Mouse (Mus musculus) thymus, postnatal 10 days (tissue): ENCODE results near the gene Sspn.

Experiments used
- DNase-seq, 2 experiments: peaks; one replicate each; pipeline ENCODE4 v3.0.0; 2021; ENCODE audit warnings: low spot score in 2 of 2

Sspn gene

GRCm38 (mm10) chr6:145934001-145934696, 2.7 kb downstream of the Sspn start:
- DNase-seq = no peak

DNA sequence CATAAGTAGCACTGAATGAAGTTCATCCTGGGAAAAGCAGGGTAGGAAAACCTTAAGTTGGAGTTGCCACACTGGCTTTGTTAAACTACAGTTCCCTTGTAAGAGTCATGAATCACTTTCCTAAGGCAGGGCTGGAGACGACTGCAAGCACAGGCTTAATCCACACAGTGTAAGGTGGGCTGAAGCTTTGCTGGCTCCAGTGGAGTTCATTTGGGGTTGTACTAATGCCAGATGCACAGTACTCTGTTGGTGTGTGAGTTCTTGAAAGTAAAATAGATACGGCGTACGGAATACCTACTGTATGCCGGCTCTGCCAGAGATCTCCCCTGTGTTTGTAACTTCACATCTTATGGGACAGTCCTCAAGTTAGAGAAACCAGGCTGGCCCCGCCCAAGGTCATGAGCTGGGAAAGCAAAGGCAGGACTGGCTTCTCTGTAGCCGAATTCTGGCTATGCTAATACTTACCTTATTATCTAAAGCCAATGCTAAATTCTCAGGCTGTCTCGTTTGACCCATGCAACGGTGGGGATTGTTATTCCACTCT, 3.3 kb downstream of the Sspn start:
- DNase-seq = no peak

- no peak for DNase-seq
Observed at GRCm38 (mm10) chr6:145935912-145936311, 4.5 kb downstream of the Sspn start.

DNA sequence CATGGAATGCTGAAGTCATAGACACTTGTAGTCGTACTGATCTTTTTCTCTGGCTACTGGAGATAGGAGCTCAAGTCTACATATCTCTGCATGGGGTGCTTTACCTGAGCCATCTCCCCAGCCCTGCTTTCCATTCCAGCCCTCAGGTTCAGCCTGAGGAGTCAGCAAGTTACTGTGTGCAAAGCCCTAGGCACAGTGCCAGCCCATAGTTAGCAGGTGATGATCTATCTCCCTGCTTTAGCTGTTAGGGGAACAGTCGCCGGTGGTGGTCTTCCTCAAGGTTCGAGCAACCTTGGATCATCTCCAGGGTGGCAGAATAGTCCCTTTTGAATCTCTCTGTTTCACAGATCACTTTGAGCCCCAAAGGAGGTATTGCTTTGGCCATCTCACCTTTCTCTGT, 5.1 kb downstream of the Sspn start:
- DNase-seq = no peak

DNA sequence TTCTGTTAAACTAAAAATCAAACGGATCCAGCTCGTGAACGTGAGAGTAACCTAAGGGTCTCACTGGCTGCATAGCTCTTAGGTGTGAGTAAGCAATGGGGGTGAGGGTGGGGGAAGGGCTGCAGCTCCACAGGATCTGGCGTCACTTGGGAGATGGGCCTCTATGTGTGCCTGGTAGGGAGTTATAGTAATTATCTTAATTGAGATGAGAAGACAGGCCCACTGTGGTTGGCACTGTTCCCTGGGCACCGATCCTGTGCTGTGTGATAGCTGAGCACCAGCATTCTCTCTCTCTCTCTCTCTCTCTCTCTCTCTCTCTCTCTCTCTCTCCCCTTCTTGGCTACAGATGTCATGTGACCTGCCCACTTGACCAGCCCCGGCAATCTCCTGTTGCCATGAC, 9.4 kb downstream of the Sspn start:
- no peak for DNase-seq

- DNase-seq = no peak
Observed at GRCm38 (mm10) chr6:145942263-145942966, 11.0 kb downstream of the Sspn start.

DNA sequence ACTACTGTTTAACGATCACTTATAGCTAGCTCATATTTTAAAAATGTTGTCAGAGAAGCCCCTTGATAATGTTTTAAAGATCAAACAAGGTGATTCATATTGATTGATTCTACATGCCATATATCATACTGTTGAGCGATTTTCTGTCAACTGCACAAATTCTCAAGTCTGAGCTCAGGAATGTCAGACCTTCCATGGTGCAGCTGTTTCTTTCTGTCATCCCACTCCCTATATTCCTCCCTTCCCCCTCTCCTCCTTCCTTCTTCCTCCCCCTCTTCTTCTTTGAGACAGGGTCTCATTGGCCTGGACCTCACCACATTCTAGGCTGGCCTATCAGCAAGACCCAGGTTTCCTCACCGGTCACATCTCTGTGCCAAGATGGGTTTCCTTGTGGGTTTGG, 12.0 kb downstream of the Sspn start:
- no peak for DNase-seq

- DNase-seq = no peak
Observed at GRCm38 (mm10) chr6:145945700-145946344, 14.4 kb downstream of the Sspn start.

DNA sequence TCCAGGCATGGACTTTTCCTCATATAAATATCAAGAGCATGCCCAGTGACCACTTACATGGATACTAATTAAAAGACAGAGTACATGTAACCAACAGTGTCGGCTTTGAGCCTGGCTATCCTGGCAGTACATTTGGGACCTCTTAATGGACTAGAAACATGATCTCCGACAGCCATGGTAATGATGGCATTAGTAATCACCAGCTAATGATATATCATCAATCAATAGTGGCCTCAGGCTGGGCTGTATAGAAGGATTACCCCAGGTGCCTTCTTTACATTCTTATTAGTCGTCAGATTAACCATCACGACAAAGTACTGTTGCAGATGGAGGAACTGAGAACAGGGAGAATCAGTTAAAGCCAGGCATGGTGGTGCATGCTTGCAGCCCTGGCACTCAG, 17.6 kb downstream of the Sspn start:
- DNase-seq = no peak

DNA sequence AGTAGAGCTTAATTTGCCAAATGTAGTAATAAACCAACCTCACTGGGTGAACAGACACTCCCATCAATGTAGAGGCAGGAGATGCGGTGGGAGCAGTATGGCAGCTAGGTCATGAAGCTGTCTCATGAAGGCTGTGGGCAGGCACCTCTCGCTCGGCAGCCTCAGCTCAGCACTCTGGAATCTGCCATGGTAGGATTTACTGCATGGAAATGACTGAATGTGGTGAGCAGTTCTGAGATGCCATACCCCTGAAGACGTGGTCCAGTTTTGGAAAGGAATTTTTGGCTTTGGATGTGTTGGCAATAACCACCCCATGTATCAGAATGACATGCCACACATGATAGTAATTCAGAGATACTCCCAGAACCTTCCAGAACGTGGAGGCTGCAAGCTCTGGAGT, 19.2 kb downstream of the Sspn start:
- DNase-seq = no peak

DNA sequence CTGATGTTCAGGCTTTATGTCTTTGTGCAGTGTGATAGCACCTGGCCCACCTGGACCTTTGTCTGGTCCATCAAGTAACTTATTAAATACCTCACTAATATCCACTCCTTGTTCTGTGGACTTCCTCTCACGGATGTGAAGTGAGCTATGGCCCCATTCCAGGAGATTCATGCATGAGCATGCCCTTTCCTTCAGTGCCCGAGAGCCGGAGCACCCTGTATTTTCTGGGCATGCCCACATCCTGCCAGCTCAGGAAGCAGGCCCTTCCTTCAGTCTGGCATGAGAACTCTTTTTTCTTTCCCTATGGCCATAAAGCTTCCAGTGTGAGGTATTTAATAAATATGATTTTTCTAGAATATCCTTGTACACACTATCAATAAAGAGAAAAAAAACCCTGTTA, 21.2 kb downstream of the Sspn start:
- no peak for DNase-seq

DNA sequence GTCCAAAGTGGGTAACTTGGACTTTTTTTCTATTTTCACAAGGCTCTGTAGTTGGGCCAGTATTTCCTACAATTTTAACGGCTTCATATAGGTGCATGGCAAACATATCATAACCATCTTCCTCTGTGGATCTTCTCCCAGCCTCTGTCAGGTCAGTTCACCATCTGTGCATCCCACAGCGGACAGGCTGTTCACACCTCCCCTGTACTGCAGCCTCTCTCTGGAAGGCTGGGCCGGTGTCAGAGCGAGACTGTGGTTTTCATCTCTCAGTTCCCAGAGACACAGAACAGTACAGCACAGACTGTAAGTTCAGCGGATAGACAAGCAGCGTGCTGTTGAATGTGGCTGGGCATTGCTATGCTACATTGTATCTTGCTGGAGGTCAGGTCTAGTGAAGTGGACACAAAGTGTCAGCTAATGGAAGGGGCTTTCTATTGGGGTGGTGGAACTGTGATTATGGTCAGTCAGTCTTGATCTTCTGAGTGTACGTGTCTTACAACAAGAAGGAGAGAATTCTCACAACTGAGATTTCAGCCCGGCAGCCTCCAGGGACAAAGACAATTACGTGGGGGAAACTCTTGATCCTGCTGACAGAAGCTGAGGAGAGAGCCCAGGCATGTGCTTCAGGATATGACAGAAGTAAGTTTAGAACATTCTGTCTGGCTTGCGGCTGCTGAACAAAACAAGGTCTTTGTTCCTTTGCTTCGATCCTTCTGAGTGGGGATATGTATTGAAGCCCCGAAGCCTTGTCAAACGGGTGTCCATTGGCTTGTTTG, 21.9 kb downstream of the Sspn start:
- no peak for DNase-seq

DNA sequence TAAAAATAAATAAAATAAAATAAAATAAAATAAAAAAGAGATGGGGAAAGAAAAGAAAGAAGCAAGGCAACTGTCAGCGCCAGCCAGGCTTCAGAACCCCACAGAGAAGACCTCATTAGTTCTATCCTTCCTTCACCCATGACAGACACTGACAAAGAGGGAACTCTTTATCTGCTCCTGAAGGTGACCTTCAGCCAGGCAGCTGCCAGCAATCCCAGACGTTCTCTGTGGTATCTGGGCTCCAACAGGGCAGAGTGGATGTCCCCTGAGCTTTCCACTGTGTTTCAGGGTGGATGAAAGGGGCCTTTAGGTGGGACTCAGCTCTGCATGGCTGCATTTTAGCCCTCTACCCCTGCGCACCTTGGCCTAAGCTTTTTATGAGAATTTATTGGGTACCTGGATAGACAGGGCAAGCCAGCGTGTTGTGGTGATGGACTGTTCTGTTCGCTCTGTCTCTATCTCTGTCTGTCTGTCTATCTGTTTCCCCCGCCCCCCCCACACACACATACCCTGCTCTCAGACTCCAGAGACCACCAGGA, 26.1 kb downstream of the Sspn start:
- DNase-seq = no peak

GRCm38 (mm10) chr6:145958070-145958469, 26.6 kb downstream of the Sspn start:
- DNase-seq = no peak

DNA sequence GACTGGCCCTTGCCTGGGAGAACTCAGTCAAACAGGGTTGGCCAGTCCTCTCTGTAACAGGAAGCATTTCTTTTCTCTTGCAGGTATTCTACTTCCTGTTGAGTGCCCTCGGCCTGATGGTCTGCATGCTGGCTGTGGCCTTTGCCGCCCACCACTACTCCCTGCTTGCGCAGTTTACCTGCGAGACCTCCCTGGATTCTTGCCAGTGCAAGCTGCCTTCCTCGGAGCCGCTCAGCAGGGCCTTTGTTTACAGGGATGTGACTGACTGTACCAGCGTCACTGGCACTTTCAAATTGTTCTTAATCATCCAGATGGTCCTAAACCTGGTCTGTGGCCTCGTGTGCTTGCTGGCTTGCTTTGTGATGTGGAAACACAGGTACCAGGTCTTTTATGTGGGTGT, 29.6 kb downstream of the Sspn start:
- DNase-seq = no peak

DNA sequence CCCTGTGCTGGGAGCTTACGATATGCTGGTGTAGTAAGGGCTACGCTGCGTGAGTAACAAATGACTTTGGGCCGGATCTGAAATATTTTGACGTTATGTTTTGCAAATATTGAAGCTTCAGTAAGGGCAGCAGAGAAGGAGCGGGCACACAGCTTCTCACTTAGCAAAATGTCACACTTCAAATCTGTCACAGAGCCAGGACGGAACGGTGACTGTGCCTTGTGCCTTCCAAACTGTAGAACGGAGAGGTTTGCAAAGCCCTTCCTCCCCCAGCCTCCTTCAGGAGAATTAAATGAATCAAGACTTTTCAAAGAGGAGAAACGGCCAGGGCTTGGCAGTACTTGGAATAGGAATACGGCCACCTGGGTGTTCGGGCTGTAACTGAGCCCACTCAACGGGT, 32.5 kb downstream of the Sspn start:
- DNase-seq = no peak

DNA sequence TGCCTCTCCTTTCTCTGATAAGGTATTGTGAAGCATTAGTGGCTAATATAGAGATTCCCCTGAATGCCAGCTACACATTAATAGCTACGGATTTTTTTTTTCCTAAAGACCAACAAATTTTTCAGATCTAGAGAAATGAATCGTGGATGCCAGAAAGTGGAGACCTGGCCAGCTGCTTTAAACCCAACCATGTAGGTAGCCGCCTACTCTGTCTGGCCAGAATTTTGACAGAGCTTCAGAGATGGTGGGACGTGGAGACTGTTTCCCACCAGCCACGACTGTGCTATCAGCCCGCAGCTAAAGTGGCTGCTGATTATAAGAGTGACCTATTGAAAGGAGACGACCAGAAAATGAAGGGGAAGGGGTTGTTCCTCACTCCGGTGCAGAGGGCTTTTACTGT, 36.3 kb downstream of the Sspn start:
- no peak for DNase-seq

- DNase-seq = no peak
Observed at GRCm38 (mm10) chr6:145968301-145968818, 36.9 kb downstream of the Sspn start.

DNA sequence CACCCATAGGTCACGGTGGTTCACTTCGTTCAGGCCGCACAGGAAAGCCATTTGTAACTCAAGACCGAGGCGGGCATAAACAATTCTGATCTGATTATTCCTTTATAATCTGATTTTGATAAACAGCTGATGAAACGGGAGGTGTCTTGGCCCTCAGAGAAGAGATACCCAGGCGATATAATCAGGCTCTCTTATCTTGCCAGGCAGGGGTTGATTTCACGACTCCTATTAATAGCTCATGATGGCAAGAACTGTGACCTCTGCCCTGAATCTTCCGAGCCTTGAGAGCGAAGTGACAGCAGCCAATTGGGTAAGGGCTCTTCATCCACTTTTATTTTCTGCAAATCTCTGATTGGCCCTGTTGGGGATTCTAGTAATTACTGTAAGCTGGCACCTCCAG, 37.4 kb downstream of the Sspn start:
- no peak for DNase-seq

GRCm38 (mm10) chr6:145969572-145969971, 38.1 kb downstream of the Sspn start:
- no peak for DNase-seq

- no peak for DNase-seq
Observed at GRCm38 (mm10) chr6:145972107-145972506, 40.7 kb downstream of the Sspn start.

- DNase-seq = no peak
Observed at GRCm38 (mm10) chr6:145972836-145973235, 41.4 kb downstream of the Sspn start.
